Mouse (Mus musculus): ENCODE measurements around the gene F830045P16Rik. TPM values are rescaled to one million over a fixed set of nuclear protein-coding genes. Genes with fewer than 3 reads are reported as not detected.
"Not testable (repeated sequence)": the region's sequence is repeated elsewhere in the genome, so short reads cannot be mapped to it uniquely, and the experiment has no call there.

The F830045P16Rik gene
- polyA plus RNA-seq, 1 experiment from 2014 or later, result 0.10 TPM

DNA sequence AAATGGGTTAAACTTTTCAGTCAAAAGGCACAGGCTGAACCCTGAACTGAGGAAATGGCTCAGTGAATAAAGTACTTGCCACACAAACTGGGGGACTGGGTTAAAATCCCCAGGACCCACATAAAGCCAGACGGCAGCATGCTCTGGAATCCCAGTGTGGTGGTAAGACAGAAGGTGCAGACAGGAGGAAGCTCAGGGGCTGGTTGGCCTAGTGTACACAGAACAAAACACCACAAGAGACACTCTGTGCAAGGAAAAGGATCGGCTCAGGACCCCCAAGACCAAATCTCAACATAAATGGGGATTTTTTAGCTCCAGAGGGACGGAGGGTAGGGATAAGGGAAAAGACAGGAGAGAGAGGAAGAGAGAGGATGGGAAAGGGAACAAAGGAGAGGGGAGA lies 17.9 kb downstream of the F830045P16Rik start:
- Histone ChIP-seq H3K9ac (no peak overlapping the region), H3K4me2 (replicated peaks) (no peak overlapping the region), H3K9me3 (replicated peaks) (no peaks in the 10 kb centered on the region), H3K4me3 (no peak overlapping the region), H3K4me1 (peaks cover 9% of the 10 kb centered on the region), H3K27me3 (no peaks in the 10 kb centered on the region; the same call in 1 of the 2 replicates), H3K36me3 (no peaks in the 10 kb centered on the region), H3K27ac (no peak overlapping the region)
- 76% methylated on average over 3 of the region's 3 CpGs for WGBS
- ATAC-seq (ENCODE audit: low FRiP score), result no peak

DNA sequence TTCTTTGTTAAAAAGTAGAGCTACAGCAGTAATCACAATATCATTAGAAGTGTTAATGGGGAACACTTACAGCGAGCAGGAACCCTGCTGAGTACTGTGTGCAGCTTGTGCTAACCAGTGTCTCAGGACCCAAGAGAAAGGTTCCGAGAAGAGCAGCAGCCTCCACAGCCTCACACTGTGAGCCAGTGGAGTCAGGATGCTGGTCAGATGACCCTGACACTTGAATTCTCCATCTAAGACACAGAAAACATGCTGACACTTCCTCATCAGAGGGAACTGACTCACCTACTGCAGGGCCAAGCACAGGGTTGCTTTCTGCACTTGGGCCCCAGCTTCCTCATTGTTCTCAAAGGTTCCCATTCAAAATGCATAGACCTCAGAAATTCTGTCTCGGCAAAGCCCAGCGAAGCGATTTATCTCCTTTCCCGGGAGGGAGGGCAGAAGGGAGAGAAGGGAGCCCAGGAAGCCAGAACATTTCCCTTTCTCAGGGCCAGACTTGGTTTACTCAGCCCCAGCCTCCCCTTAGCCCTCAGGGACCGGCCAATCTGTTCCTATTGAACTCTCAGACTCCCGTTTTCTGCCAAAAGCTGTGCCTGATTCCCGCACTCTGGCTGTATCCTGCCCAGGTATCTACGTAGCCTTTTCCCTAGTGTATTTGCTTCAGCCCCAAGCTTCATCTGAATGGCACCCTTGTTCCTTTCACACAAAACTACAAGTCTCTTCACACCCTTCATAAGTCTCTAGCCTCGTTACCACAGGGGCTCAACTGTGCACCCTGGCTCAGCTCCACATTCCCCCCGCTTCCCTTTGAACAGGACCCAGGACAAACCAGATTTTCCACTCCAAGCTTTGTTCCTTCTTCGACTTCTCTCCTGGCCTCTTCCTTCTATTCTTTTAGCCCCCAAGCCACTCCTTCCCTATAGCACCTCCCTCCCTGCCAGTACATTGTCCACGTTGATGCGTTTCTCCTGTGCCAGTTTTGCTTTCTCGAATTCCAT lies 21.2 kb downstream of the F830045P16Rik start:
- peaks cover 9% of the 10 kb centered on the region for H3K4me1 ChIP-seq
- WGBS, result 47% methylated on average over 16 of the region's 16 CpGs
- H3K9ac ChIP-seq, result no peak overlapping the region; the same call in 1 of the 2 replicates
- no peaks in the 10 kb centered on the region; the same call in 1 of the 2 replicates for H3K27me3 ChIP-seq
- no peaks in the 10 kb centered on the region for H3K9me3 ChIP-seq (replicated peaks)
- no peak overlapping the region for H3K27ac ChIP-seq
- H3K36me3 ChIP-seq, result no peaks in the 10 kb centered on the region
- no peak for ATAC-seq (ENCODE audit: low FRiP score)
- H3K4me2 ChIP-seq (replicated peaks), result no peak overlapping the region
- no peak overlapping the region for H3K4me3 ChIP-seq

DNA sequence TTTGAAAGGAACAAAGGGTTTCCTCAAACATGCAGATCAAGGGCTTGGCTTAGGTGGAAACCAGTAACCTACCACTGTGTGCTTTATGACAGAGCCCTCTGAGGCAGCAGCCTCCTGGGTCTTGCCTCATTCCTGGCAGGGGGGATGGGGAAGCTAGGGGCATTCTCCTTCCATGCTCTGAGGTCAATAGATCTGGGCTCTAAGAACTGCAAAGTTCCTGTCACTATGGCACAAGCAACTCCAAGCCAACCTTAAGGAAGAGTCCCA lies 22.1 kb downstream of the F830045P16Rik start:
- no peak overlapping the region for H3K4me2 ChIP-seq (replicated peaks)

DNA sequence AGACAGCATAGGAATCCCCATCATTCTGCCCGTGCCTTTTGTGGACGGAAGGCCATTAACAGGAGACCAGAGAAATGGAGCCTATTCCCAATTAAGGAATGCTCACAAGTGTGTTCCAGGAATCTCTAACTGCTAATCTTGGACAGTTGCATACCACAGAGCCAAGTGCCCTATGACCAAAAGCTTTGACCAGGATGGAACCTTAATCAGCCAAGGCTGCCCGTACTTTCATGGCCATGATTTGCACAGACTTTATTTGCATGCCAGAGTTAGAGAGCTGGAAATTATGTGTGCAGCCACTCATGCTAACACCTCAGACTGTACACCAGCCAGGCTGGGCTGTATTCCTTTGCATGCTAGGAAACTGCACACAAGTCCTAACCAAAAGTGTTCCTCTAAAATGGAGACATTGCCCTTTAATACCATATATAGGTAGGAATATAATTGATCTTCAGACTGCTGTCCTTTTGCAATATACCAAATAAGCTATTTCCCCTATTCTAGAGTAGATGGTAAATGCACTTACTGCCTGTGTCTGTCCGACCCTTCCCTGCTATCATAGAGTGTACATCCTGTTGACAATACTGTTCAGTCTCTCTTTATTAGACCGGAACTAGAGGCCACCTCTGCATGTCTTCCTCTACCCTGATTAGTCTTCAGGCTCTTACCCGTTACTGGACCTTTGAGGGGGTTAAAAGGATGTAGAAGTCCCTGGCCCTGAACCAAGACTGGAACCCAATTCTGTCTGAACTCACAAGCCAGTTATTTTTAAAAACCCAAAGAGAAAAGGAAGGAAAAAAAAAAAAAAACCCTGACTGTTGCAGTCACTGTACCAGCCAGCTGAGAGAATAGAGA lies 22.6 kb downstream of the F830045P16Rik start:
- Histone ChIP-seq H3K36me3 (no peaks in the 10 kb centered on the region), H3K4me1 (peaks cover 9% of the 10 kb centered on the region), H3K9ac (no peak overlapping the region), H3K27me3 (no peaks in the 10 kb centered on the region; the same call in 1 of the 2 replicates), H3K27ac (no peak overlapping the region), H3K9me3 (replicated peaks) (no peaks in the 10 kb centered on the region), H3K4me3 (no peak overlapping the region), H3K4me2 (replicated peaks) (no peak overlapping the region)
- no peak for ATAC-seq (ENCODE audit: low FRiP score)
- 87% methylated on average over 6 of the region's 6 CpGs for WGBS

More for the DNA sequence above, 22.1 kb downstream of the F830045P16Rik start:
- Histone ChIP-seq H3K9ac (no peak overlapping the region), H3K9me3 (replicated peaks) (no peaks in the 10 kb centered on the region), H3K4me1 (peaks cover 9% of the 10 kb centered on the region), H3K36me3 (no peaks in the 10 kb centered on the region), H3K27ac (no peak overlapping the region), H3K4me3 (no peak overlapping the region), H3K27me3 (no peaks in the 10 kb centered on the region; the same call in 1 of the 2 replicates)
- ATAC-seq (ENCODE audit: low FRiP score), result no peak

GRCm38 (mm10) chr2:129512147-129512546 lies 24.3 kb downstream of the F830045P16Rik start:
- H3K36me3 ChIP-seq; ATAC-seq (ENCODE audit: low FRiP score); H3K9me3 ChIP-seq (replicated peaks); H3K9ac ChIP-seq; H3K4me2 ChIP-seq (replicated peaks); H3K27ac ChIP-seq; H3K4me3 ChIP-seq; H3K4me1 ChIP-seq; H3K27me3 ChIP-seq: not testable (repeated sequence)
- 91% methylated on average over 7 of the region's 7 CpGs for WGBS

GRCm38 (mm10) chr2:129502641-129503040 lies 33.8 kb downstream of the F830045P16Rik start:
- Histone ChIP-seq H3K27ac (no peak overlapping the region), H3K4me1 (no peaks in the 10 kb centered on the region), H3K4me3 (no peak overlapping the region), H3K27me3 (no peaks in the 10 kb centered on the region), H3K4me2 (replicated peaks) (no peak overlapping the region), H3K36me3 (no peaks in the 10 kb centered on the region), H3K9me3 (replicated peaks) (no peaks in the 10 kb centered on the region), H3K9ac (no peak overlapping the region)
- WGBS, result 26% methylated on average over 6 of the region's 6 CpGs
- ATAC-seq (ENCODE audit: low FRiP score), result no peak

GRCm38 (mm10) chr2:129489496-129490285 lies 46.7 kb downstream of the F830045P16Rik start:
- no peak overlapping the region for H3K4me3 ChIP-seq
- no peaks in the 10 kb centered on the region for H3K36me3 ChIP-seq
- H3K4me1 ChIP-seq, result no peaks in the 10 kb centered on the region
- WGBS, result 82% methylated on average over 3 of the region's 3 CpGs
- H3K27ac ChIP-seq, result no peak overlapping the region
- no peak for ATAC-seq (ENCODE audit: low FRiP score)
- H3K4me2 ChIP-seq (replicated peaks), result no peak overlapping the region
- no peaks in the 10 kb centered on the region for H3K27me3 ChIP-seq
- no peak overlapping the region for H3K9ac ChIP-seq
- no peaks in the 10 kb centered on the region for H3K9me3 ChIP-seq (replicated peaks)

DNA sequence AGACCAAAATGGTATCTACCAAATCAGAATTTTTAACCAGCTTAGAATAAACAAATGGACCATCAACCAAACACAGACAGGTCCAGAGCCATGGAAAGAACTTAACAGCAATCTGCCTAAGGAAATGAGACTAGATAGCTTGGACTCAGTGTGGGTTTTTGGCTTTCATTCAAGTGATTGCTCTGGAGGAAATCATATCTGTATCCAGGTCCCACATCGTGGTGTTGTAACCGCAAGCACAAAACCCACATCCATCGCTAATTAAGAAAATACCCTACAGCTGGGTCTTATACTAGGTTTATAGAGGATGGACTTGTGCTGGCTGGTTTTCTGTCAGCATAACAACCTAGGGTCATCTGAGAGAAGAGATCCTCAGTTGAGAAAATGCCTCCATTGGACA lies 53.3 kb downstream of the F830045P16Rik start:
- H3K36me3 ChIP-seq, result no peaks in the 10 kb centered on the region
- H3K9ac ChIP-seq, result no peak overlapping the region
- no peaks in the 10 kb centered on the region for H3K27me3 ChIP-seq
- H3K9me3 ChIP-seq (replicated peaks), result no peaks in the 10 kb centered on the region
- H3K4me3 ChIP-seq, result no peak overlapping the region
- H3K4me1 ChIP-seq, result no peaks in the 10 kb centered on the region
- 95% methylated on average over 3 of the region's 3 CpGs for WGBS
- no peak for ATAC-seq (ENCODE audit: low FRiP score)
- H3K4me2 ChIP-seq (replicated peaks), result no peak overlapping the region
- no peak overlapping the region for H3K27ac ChIP-seq

- H3K27me3 ChIP-seq, result no peaks in the 10 kb centered on the region
- H3K36me3 ChIP-seq, result no peaks in the 10 kb centered on the region
- H3K4me3 ChIP-seq, result no peak overlapping the region
- no peak for ATAC-seq (ENCODE audit: low FRiP score)
- no peak overlapping the region for H3K9ac ChIP-seq
- 30% methylated on average over 5 of the region's 5 CpGs for WGBS
- no peak overlapping the region for H3K27ac ChIP-seq
- no peaks in the 10 kb centered on the region for H3K4me1 ChIP-seq
- H3K4me2 ChIP-seq (replicated peaks), result no peak overlapping the region
- H3K9me3 ChIP-seq (replicated peaks), result no peaks in the 10 kb centered on the region
Observed at GRCm38 (mm10) chr2:129471905-129472304, 64.5 kb downstream of the F830045P16Rik start.

DNA sequence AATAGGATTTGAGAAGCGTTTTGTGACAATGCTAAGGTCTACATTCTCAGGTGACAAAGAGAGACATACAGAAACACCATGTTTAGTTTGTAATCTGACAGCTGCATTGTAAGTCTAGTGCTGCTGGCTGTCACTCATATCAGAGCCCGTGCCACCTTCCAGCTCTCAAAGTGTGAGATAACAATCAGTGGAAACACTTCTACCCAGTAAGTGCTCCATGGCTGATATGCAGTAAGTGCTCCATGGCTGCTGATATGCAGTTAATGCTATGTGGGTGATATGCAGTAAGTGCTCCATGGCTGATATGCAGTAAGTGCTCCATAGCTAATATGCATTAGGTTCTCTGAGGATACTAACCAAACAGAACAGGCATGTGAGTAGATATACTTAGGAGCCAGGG lies 65.6 kb downstream of the F830045P16Rik start:
- Histone ChIP-seq H3K27me3 (no peaks in the 10 kb centered on the region), H3K4me1 (no peaks in the 10 kb centered on the region), H3K9me3 (replicated peaks) (no peaks in the 10 kb centered on the region), H3K9ac (no peak overlapping the region), H3K4me3 (no peak overlapping the region), H3K4me2 (replicated peaks) (no peak overlapping the region), H3K27ac (no peak overlapping the region), H3K36me3 (no peaks in the 10 kb centered on the region)
- WGBS, result 82% methylated on average over 2 of the region's 2 CpGs
- ATAC-seq (ENCODE audit: low FRiP score), result no peak

GRCm38 (mm10) chr2:129438772-129439171 lies 97.6 kb downstream of the F830045P16Rik start:
- not testable (repeated sequence) for H3K4me2 ChIP-seq (replicated peaks); H3K4me1 ChIP-seq; H3K36me3 ChIP-seq; H3K27ac ChIP-seq; H3K27me3 ChIP-seq; H3K9ac ChIP-seq; ATAC-seq (ENCODE audit: low FRiP score); H3K4me3 ChIP-seq; H3K9me3 ChIP-seq (replicated peaks)
- 74% methylated on average over 1 of the region's 1 CpGs for WGBS

- no peak overlapping the region for H3K9ac ChIP-seq
- H3K27ac ChIP-seq, result no peak overlapping the region
- ATAC-seq (ENCODE audit: low FRiP score), result no peak
- H3K4me2 ChIP-seq (replicated peaks), result no peak overlapping the region
- 75% methylated on average over 1 of the region's 1 CpGs for WGBS
- no peak overlapping the region for H3K4me3 ChIP-seq
- no peaks in the 10 kb centered on the region for H3K27me3 ChIP-seq
- no peaks in the 10 kb centered on the region for H3K9me3 ChIP-seq (replicated peaks)
- no peaks in the 10 kb centered on the region for H3K36me3 ChIP-seq
- no peaks in the 10 kb centered on the region for H3K4me1 ChIP-seq
Observed at GRCm38 (mm10) chr2:129435154-129435553, 101.2 kb downstream of the F830045P16Rik start.

All from hindbrain, embryonic 12.5 days (tissue).